Mouse (Mus musculus) E14TG2a.4 (cell line): ENCODE measurements around the gene Ccdc93.

Source experiments
- CTCF ChIP-seq: conservative IDR thresholded peaks from 2 replicates; pipeline ENCODE4 v1.5.1; 2014; ENCODE audit warnings: low read length
- NANOG ChIP-seq: IDR thresholded peaks from 2 replicates; pipeline ENCODE4 v1.6.1; 2014; ENCODE audit warnings: borderline replicate concordance, low read length, mixed read lengths
- POU5F1 ChIP-seq: IDR thresholded peaks from 2 replicates; pipeline ENCODE4 v1.6.1; 2014; ENCODE audit warnings: low read length, borderline replicate concordance

DNA sequence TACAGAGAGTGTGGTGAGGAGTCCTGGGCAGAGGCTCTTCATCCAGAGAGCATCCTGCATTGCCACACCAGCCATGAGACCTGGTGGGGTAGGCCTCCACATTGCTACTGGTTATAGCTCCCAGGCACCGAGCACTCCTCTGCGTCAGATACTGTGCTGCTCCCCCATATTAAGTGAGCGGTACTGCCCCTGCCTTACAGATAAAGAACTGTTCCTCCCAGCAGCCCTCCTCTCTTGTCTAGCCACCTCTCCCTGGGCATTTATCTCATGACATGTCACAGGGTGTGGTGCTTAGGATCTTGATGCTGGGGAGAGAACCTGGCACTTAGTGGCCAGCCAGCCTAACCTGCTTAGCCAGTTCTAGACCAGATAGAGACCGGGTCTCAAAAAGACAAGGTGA lies 66.2 kb downstream of the Ccdc93 start:
- TF ChIP-seq CTCF, result no peak
- TF ChIP-seq POU5F1, result no peak
- TF ChIP-seq NANOG, result no peak
